Mouse (Mus musculus) 3T3-L1 (cell line): Measurements from ENCODE around the gene H2afj.
A peak's percentile ranks its signal among the peaks of the same experiment; 100 is the strongest.

Experiments
- DNase-seq: peaks from one replicate; pipeline ENCODE4 v3.0.0-alpha.2; 2015; ENCODE audit warnings: low read depth, low spot score

The H2afj gene

GRCm38 (mm10) chr6:136805409-136805775 is 2.7 kb upstream of the H2afj start:
- DNase-seq, result no peak

- DNase-seq, result no peak
These were observed 1.2 kb upstream of the H2afj start for GRCm38 (mm10) chr6:136806819-136807218.

- DNase-seq, result no peak
These were observed 540 bp upstream of the H2afj start for GRCm38 (mm10) chr6:136807395-136808013.

GRCm38 (mm10) chr6:136808631-136809046 is 595 bp downstream of the H2afj start:
- no peak for DNase-seq

GRCm38 (mm10) chr6:136809077-136809476 is 1.0 kb downstream of the H2afj start:
- peak; percentile 94 for DNase-seq

- no peak for DNase-seq
These were observed 1.6 kb downstream of the H2afj start for GRCm38 (mm10) chr6:136809673-136810072.

- no peak for DNase-seq
These were observed 3.2 kb downstream of the H2afj start for GRCm38 (mm10) chr6:136811196-136811595.

- peak; percentile 68 for DNase-seq
These were observed 5.1 kb downstream of the H2afj start for GRCm38 (mm10) chr6:136813117-136813516.

- DNase-seq, result no peak
These were observed 7.3 kb downstream of the H2afj start for GRCm38 (mm10) chr6:136815381-136815780.

GRCm38 (mm10) chr6:136816826-136817225 is 8.8 kb downstream of the H2afj start:
- DNase-seq, result no peak

GRCm38 (mm10) chr6:136817549-136817948 is 9.5 kb downstream of the H2afj start:
- no peak for DNase-seq

GRCm38 (mm10) chr6:136820381-136820780 is 12.3 kb downstream of the H2afj start:
- DNase-seq, result no peak

GRCm38 (mm10) chr6:136821086-136821485 is 13.0 kb downstream of the H2afj start:
- no peak for DNase-seq

GRCm38 (mm10) chr6:136824987-136825386 is 16.9 kb downstream of the H2afj start:
- DNase-seq, result no peak

GRCm38 (mm10) chr6:136827116-136827515 is 19.1 kb downstream of the H2afj start:
- no peak for DNase-seq

GRCm38 (mm10) chr6:136827516-136827880 is 19.5 kb downstream of the H2afj start, which contains the start of gene BC049715:
Gene BC049715 (plus strand): TSS chr6:136827626.
- peak; percentile 61 for DNase-seq

GRCm38 (mm10) chr6:136827881-136828561 is 20.0 kb downstream of the H2afj start, which contains the start of gene Wbp11:
Gene Wbp11 (minus strand): TSS chr6:136828233.
- DNase-seq, result peak; percentile 99

- DNase-seq, result no peak
These were observed 20.6 kb downstream of the H2afj start for GRCm38 (mm10) chr6:136828681-136829080.

GRCm38 (mm10) chr6:136831712-136832111 is 23.7 kb downstream of the H2afj start:
- no peak for DNase-seq

- DNase-seq, result no peak
These were observed 27.3 kb downstream of the H2afj start, which contains the start of gene Smco3 for GRCm38 (mm10) chr6:136835352-136835751. Gene Smco3 (minus strand): TSS chr6:136835452.

GRCm38 (mm10) chr6:136837323-136837722 is 29.3 kb downstream of the H2afj start:
- no peak for DNase-seq

- DNase-seq, result no peak
These were observed 36.9 kb downstream of the H2afj start for GRCm38 (mm10) chr6:136844903-136845302.
